ENCODE assay signal across 21 mouse cellular contexts in genomic region chr14:77499996-77500581, GRCm38 (mm10).
DNase-seq lines count a peak whose midpoint lies in the region; ATAC-seq and TF ChIP-seq lines count a peak whose summit lies in the region.
"Had no signal": no experiment of that assay in that cellular context is flagged by ENCODE, and none has a peak within 500 bp of the region (broad histone marks: within the 10 kb centered on the region; RNA-seq: fewer than 3 reads in every experiment).

No protein-coding gene starts in this region.

- peak; percentile 39 to 42 for DNase-seq in heart, adult 18-20 months
- DNase-seq in heart, postnatal 36 days: no peak
- peak; percentile 66 for DNase-seq in brain, embryonic 14.5 days (ENCODE audit: low read depth)
- DNase-seq in heart, postnatal 4 days: peak; percentile 24
- DNase-seq in limb, embryonic 10.5 days (ENCODE audit: low spot score): no peak
- DNase-seq in left cerebral cortex, adult 2 months (ENCODE audit: extremely low spot score in 1 of 2, low spot score in 2 of 2): no peak
- DNase-seq in left cerebral cortex, adult 8-10 months (ENCODE audit: low spot score in 2 of 2): no peak
- DNase-seq: adrenal gland, adult 2 months; cerebellum, adult 11-12 months; cerebellum, postnatal 25 days; gastrocnemius, postnatal 36 days; kidney, postnatal 25 days; layer of hippocampus, adult 9-11 months; lung, adult 2 months; lung, postnatal 36 days; spleen, adult 18-20 months had no signal

- H3K4me2 ChIP-seq in heart, embryonic 11.5 days: no peak overlapping the region
- H3K4me2 ChIP-seq: hindbrain, embryonic 13.5 days; midbrain, embryonic 12.5 days had no signal

- H3K9me3 ChIP-seq in heart, embryonic 11.5 days (replicated peaks; ENCODE audit: control insufficient read depth, low read length): no peaks in the 10 kb centered on the region
- H3K9me3 ChIP-seq in limb, embryonic 10.5 days (replicated peaks): no peaks in the 10 kb centered on the region
- H3K9me3 ChIP-seq: hindbrain, embryonic 13.5 days; midbrain, embryonic 12.5 days had no signal

- H3K27ac ChIP-seq in heart, embryonic 11.5 days (ENCODE audit: low read depth, low read length): peak overlapping the region; percentile 59; the same call in 1 of the 2 replicates
- no peak overlapping the region for H3K27ac ChIP-seq in limb, embryonic 10.5 days
- H3K27ac ChIP-seq in left cerebral cortex, adult 2 months: no peak overlapping the region
- H3K27ac ChIP-seq: hindbrain, embryonic 13.5 days; midbrain, embryonic 12.5 days had no signal

- no peak overlapping the region for H3K9ac ChIP-seq in heart, embryonic 11.5 days (ENCODE audit: low read depth, low read length)
- H3K9ac ChIP-seq: hindbrain, embryonic 13.5 days; midbrain, embryonic 12.5 days had no signal

- intact Hi-C loops in heart, postnatal 36 days (cut with DNase I): loop anchor here (5.0 kb wide), 1 partner anchor 92 kb away; no protein-coding TSS in a partner anchor
- intact Hi-C loops in left cerebral cortex, adult 2 months (cut with DNase I): no loop called here

- no peak for TF ChIP-seq POLR2A in brain, embryonic 14.5 days (IDR thresholded peaks at IDR 0.05; ENCODE audit: borderline replicate concordance, extremely low read depth, insufficient read depth, insufficient read length, poor library complexity, severe bottlenecking)

- no peak overlapping the region for H3K4me3 ChIP-seq in heart, embryonic 11.5 days (ENCODE audit: low read depth, low read length)
- H3K4me3 ChIP-seq in limb, embryonic 10.5 days: no peak overlapping the region
- H3K4me3 ChIP-seq in left cerebral cortex, adult 2 months: no peak overlapping the region
- H3K4me3 ChIP-seq: erythroblast, embryonic 14.5 days; hindbrain, embryonic 13.5 days; midbrain, embryonic 12.5 days had no signal

- WGBS in heart, embryonic 11.5 days (ENCODE audit: insufficient replicate concordance): 47% methylated on average over 6 of the region's 6 CpGs
- WGBS in limb, embryonic 10.5 days: 79% methylated on average over 6 of the region's 6 CpGs

- H3K4me1 ChIP-seq in heart, embryonic 11.5 days (ENCODE audit: control insufficient read depth, insufficient read depth, low read length): peaks cover 9% of the 10 kb centered on the region; the same call in 1 of the 2 replicates
- H3K4me1 ChIP-seq in limb, embryonic 10.5 days: peaks cover 4% of the 10 kb centered on the region; the same call in 1 of the 2 replicates

- no peaks in the 10 kb centered on the region for H3K36me3 ChIP-seq in heart, embryonic 11.5 days (ENCODE audit: control insufficient read depth, insufficient read depth, low read length)
- H3K36me3 ChIP-seq in limb, embryonic 10.5 days: no peaks in the 10 kb centered on the region
- H3K36me3 ChIP-seq: hindbrain, embryonic 13.5 days; midbrain, embryonic 12.5 days had no signal

- ATAC-seq in heart, embryonic 11.5 days (replicated peaks; ENCODE audit: insufficient number of reproducible peaks, low FRiP score, low TSS enrichment): no peak
- ATAC-seq: intestine, embryonic 16.5 days had no signal

- H3K27me3 ChIP-seq in heart, embryonic 11.5 days (ENCODE audit: control insufficient read depth, insufficient read depth, low read length): no peaks in the 10 kb centered on the region
- H3K27me3 ChIP-seq in limb, embryonic 10.5 days (ENCODE audit: low read depth, poor library complexity, severe bottlenecking): no peaks in the 10 kb centered on the region
- H3K27me3 ChIP-seq: hindbrain, embryonic 13.5 days; midbrain, embryonic 12.5 days had no signal

- no peak for TF ChIP-seq CTCF in brain, embryonic 14.5 days (IDR thresholded peaks at IDR 0.05; ENCODE audit: borderline replicate concordance, extremely low read depth, insufficient read depth, insufficient read length)
- no peak for TF ChIP-seq CTCF in left cerebral cortex, adult 2 months (IDR thresholded peaks at IDR 0.05)

Comparison
In these comparisons a context has a peak if more than half of its experiments do, and no peak if none do; other contexts are left out.
1. DNase-seq: peak in heart, adult 18-20 months (2 of 2), brain, embryonic 14.5 days (single experiment) and heart, postnatal 4 days (single experiment); none in heart, postnatal 36 days (0 of 2), limb, embryonic 10.5 days (single experiment), left cerebral cortex, adult 2 months (0 of 2) and left cerebral cortex, adult 8-10 months (0 of 2).